Mouse (Mus musculus) neural tube, embryonic 13.5 days (tissue): ENCODE measurements at regions not wholly inside any gene's neighbourhood (a gene's known extent, or its start where the extent isn't known, plus 50 kb on each side); places are given as distances from the start of the nearest gene placed in this dataset.
"Not testable (repeated sequence)": the region's sequence is repeated elsewhere in the genome, so short reads cannot be mapped to it uniquely, and the experiment has no call there.

ENCODE experiments used
- ATAC-seq: fragments of 200-750 bp; cut with Nextera tagmentation; 2 replicates; pipeline ENCODE4 v1.8.0; 2017; ENCODE audit warnings: low read depth, mild to moderate bottlenecking, moderate TSS enrichment, moderate library complexity
- H3K27ac ChIP-seq: fragments of 300-500 bp; sonication (generic); replicated peaks from 2 replicates; pipeline ENCODE4 v1.5.1; 2015; ENCODE audit warnings: moderate library complexity, mild to moderate bottlenecking, inconsistent platforms
- H3K27me3 ChIP-seq: fragments of 300-500 bp; sonication (generic); 2 replicates; pipeline ENCODE4 v1.6.1; 2015; ENCODE audit warnings: mild to moderate bottlenecking, inconsistent platforms
- H3K36me3 ChIP-seq: fragments of 300-500 bp; sonication (generic); 2 replicates; pipeline ENCODE4 v1.6.1; 2015; ENCODE audit warnings: mild to moderate bottlenecking, inconsistent platforms
- H3K4me1 ChIP-seq: fragments of 300-500 bp; sonication (generic); replicated peaks from 2 replicates; pipeline ENCODE4 v1.6.1; 2015; ENCODE audit warnings: inconsistent platforms
- H3K4me2 ChIP-seq: fragments of 300-500 bp; sonication (generic); 2 replicates; pipeline ENCODE4 v1.6.1; 2015; ENCODE audit warnings: inconsistent platforms, mild to moderate bottlenecking, moderate library complexity
- H3K4me3 ChIP-seq: fragments of 300-500 bp; sonication (generic); 2 replicates; pipeline ENCODE4 v1.5.1; 2015; ENCODE audit warnings: mild to moderate bottlenecking, inconsistent platforms
- H3K9ac ChIP-seq: fragments of 300-500 bp; sonication (generic); 2 replicates; pipeline ENCODE4 v1.6.1; 2015; ENCODE audit warnings: moderate library complexity, mild to moderate bottlenecking, inconsistent platforms
- H3K9me3 ChIP-seq: fragments of 300-500 bp; sonication (generic); 2 replicates; pipeline ENCODE4 v1.6.1; 2016; ENCODE audit warnings: inconsistent platforms
- WGBS: fragments of 180-500 bp; shearing (Covaris S2); methylation state at CpG from one replicate; pipeline ENCODE4 v1.1.7; 2015; 5-methylcytosine and 5-hydroxymethylcytosine counted together

GRCm38 (mm10) chr4:55631157-55631556 lies 98.9 kb upstream of the Klf4 start:
- Histone ChIP-seq H3K27ac (no peak overlapping the region), H3K9ac (no peak overlapping the region), H3K4me3 (no peak overlapping the region), H3K4me1 (no peaks in the 10 kb centered on the region), H3K9me3 (no peaks in the 10 kb centered on the region), H3K27me3 (no peaks in the 10 kb centered on the region), H3K36me3 (no peaks in the 10 kb centered on the region), H3K4me2 (no peak overlapping the region)
- no peak for ATAC-seq
- WGBS, result 96% methylated on average over 1 of the region's 1 CpGs

GRCm38 (mm10) chr4:55630215-55630614 lies 97.9 kb upstream of the Klf4 start:
- H3K36me3 ChIP-seq, H3K4me3 ChIP-seq, H3K4me2 ChIP-seq, H3K9ac ChIP-seq, ATAC-seq, H3K4me1 ChIP-seq, H3K27ac ChIP-seq, H3K9me3 ChIP-seq, H3K27me3 ChIP-seq: not testable (repeated sequence)
- 88% methylated on average over 4 of the region's 4 CpGs for WGBS

GRCm38 (mm10) chr4:55624779-55625178 lies 92.5 kb upstream of the Klf4 start:
- no peak overlapping the region for H3K9ac ChIP-seq
- H3K4me1 ChIP-seq, result no peaks in the 10 kb centered on the region
- H3K36me3 ChIP-seq, result no peaks in the 10 kb centered on the region
- ATAC-seq, result no peak
- H3K4me2 ChIP-seq, result no peak overlapping the region
- H3K9me3 ChIP-seq, result no peaks in the 10 kb centered on the region
- no peak overlapping the region for H3K27ac ChIP-seq
- no peak overlapping the region for H3K4me3 ChIP-seq
- H3K27me3 ChIP-seq, result no peaks in the 10 kb centered on the region
- 88% methylated on average over 9 of the region's 9 CpGs for WGBS

- no peaks in the 10 kb centered on the region for H3K4me1 ChIP-seq
- no peak for ATAC-seq
- H3K9ac ChIP-seq, result no peak overlapping the region
- WGBS, result 86% methylated on average over 4 of the region's 4 CpGs
- no peaks in the 10 kb centered on the region for H3K9me3 ChIP-seq
- no peaks in the 10 kb centered on the region for H3K36me3 ChIP-seq
- no peaks in the 10 kb centered on the region for H3K27me3 ChIP-seq
- H3K27ac ChIP-seq, result no peak overlapping the region
- H3K4me3 ChIP-seq, result no peak overlapping the region
- no peak overlapping the region for H3K4me2 ChIP-seq
Observed at GRCm38 (mm10) chr4:55623151-55623760, 91.0 kb upstream of the Klf4 start.

- Histone ChIP-seq H3K9me3 (no peaks in the 10 kb centered on the region), H3K4me3 (no peak overlapping the region), H3K27ac (no peak overlapping the region), H3K36me3 (no peaks in the 10 kb centered on the region), H3K4me2 (no peak overlapping the region), H3K27me3 (no peaks in the 10 kb centered on the region), H3K4me1 (no peaks in the 10 kb centered on the region), H3K9ac (no peak overlapping the region)
- 77% methylated on average over 4 of the region's 4 CpGs for whole genome bisulfite sequencing
- no peak for ATAC-seq
Observed at GRCm38 (mm10) chr4:55622651-55623050, 90.4 kb upstream of the Klf4 start.

- 92% methylated on average over 3 of the region's 3 CpGs for WGBS
Observed at GRCm38 (mm10) chr4:55619891-55620290, 87.6 kb upstream of the Klf4 start.

GRCm38 (mm10) chr4:55615808-55616207 lies 83.5 kb upstream of the Klf4 start:
- Histone ChIP-seq H3K36me3 (no peaks in the 10 kb centered on the region), H3K27ac (no peak overlapping the region), H3K9me3 (no peaks in the 10 kb centered on the region), H3K9ac (no peak overlapping the region), H3K27me3 (no peaks in the 10 kb centered on the region), H3K4me3 (no peak overlapping the region), H3K4me1 (no peaks in the 10 kb centered on the region), H3K4me2 (no peak overlapping the region)
- 79% methylated on average over 6 of the region's 6 CpGs for WGBS
- ATAC-seq, result no peak

More at GRCm38 (mm10) chr4:55619891-55620290, 87.6 kb upstream of the Klf4 start:
- Histone ChIP-seq H3K9ac (no peak overlapping the region), H3K36me3 (no peaks in the 10 kb centered on the region), H3K4me2 (no peak overlapping the region), H3K4me1 (no peaks in the 10 kb centered on the region), H3K27me3 (no peaks in the 10 kb centered on the region), H3K9me3 (no peaks in the 10 kb centered on the region), H3K4me3 (no peak overlapping the region), H3K27ac (no peak overlapping the region)
- ATAC-seq, result no peak

- Histone ChIP-seq H3K4me1 (no peaks in the 10 kb centered on the region), H3K4me2 (no peak overlapping the region), H3K27me3 (no peaks in the 10 kb centered on the region), H3K27ac (no peak overlapping the region), H3K9ac (no peak overlapping the region), H3K4me3 (no peak overlapping the region), H3K9me3 (no peaks in the 10 kb centered on the region), H3K36me3 (no peaks in the 10 kb centered on the region)
- no peak for ATAC-seq
- WGBS, result 94% methylated on average over 3 of the region's 3 CpGs
Observed at GRCm38 (mm10) chr4:55613523-55613922, 81.3 kb upstream of the Klf4 start.

GRCm38 (mm10) chr4:55610998-55611397 lies 78.7 kb upstream of the Klf4 start:
- Histone ChIP-seq H3K4me2 (no peak overlapping the region), H3K9ac (no peak overlapping the region), H3K4me1 (no peaks in the 10 kb centered on the region), H3K27ac (no peak overlapping the region), H3K27me3 (no peaks in the 10 kb centered on the region), H3K9me3 (no peaks in the 10 kb centered on the region), H3K36me3 (no peaks in the 10 kb centered on the region), H3K4me3 (no peak overlapping the region)
- ATAC-seq, result no peak
- 93% methylated on average over 4 of the region's 4 CpGs for WGBS

GRCm38 (mm10) chr4:55609214-55609613 lies 76.9 kb upstream of the Klf4 start:
- H3K4me3 ChIP-seq, result no peak overlapping the region
- 86% methylated on average over 5 of the region's 5 CpGs for WGBS
- no peak overlapping the region for H3K9ac ChIP-seq
- no peak overlapping the region for H3K4me2 ChIP-seq
- H3K27me3 ChIP-seq, result no peaks in the 10 kb centered on the region
- H3K27ac ChIP-seq, result no peak overlapping the region
- no peak for ATAC-seq
- no peaks in the 10 kb centered on the region for H3K9me3 ChIP-seq
- no peaks in the 10 kb centered on the region for H3K4me1 ChIP-seq
- no peaks in the 10 kb centered on the region for H3K36me3 ChIP-seq

GRCm38 (mm10) chr4:55605541-55605940 lies 73.3 kb upstream of the Klf4 start:
- Histone ChIP-seq H3K36me3 (no peaks in the 10 kb centered on the region), H3K9ac (no peak overlapping the region), H3K4me1 (peaks cover 6% of the 10 kb centered on the region; the same call in 1 of the 2 replicates), H3K4me2 (no peak overlapping the region), H3K4me3 (no peak overlapping the region), H3K27ac (no peak overlapping the region), H3K9me3 (no peaks in the 10 kb centered on the region), H3K27me3 (no peaks in the 10 kb centered on the region)
- WGBS, result 84% methylated on average over 9 of the region's 9 CpGs
- ATAC-seq, result no peak

- H3K36me3 ChIP-seq, result no peaks in the 10 kb centered on the region
- no peak overlapping the region for H3K27ac ChIP-seq
- H3K27me3 ChIP-seq, result no peaks in the 10 kb centered on the region
- H3K4me3 ChIP-seq, result no peak overlapping the region
- no peak overlapping the region for H3K9ac ChIP-seq
- ATAC-seq, result no peak; the same call in 1 of the 2 replicates
- peaks cover 6% of the 10 kb centered on the region; the same call in 1 of the 2 replicates for H3K4me1 ChIP-seq
- H3K4me2 ChIP-seq, result no peak overlapping the region
- H3K9me3 ChIP-seq, result no peaks in the 10 kb centered on the region
- WGBS, result 86% methylated on average over 11 of the region's 11 CpGs
Observed at GRCm38 (mm10) chr4:55604915-55605314, 72.6 kb upstream of the Klf4 start.

- no peaks in the 10 kb centered on the region for H3K36me3 ChIP-seq
- H3K9ac ChIP-seq, result no peak overlapping the region
- no peaks in the 10 kb centered on the region for H3K27me3 ChIP-seq
- peak; percentile 27; the same call in 1 of the 2 replicates for ATAC-seq
- no peaks in the 10 kb centered on the region for H3K9me3 ChIP-seq
- no peak overlapping the region for H3K4me3 ChIP-seq
- no peak overlapping the region for H3K27ac ChIP-seq
- 52% methylated on average over 4 of the region's 4 CpGs for WGBS
- no peak overlapping the region for H3K4me2 ChIP-seq
- H3K4me1 ChIP-seq, result peaks cover 6% of the 10 kb centered on the region; the same call in 1 of the 2 replicates
Observed at GRCm38 (mm10) chr4:55603821-55604435, 71.7 kb upstream of the Klf4 start.
